Mouse (Mus musculus): ENCODE data around the gene Defb26. TPM values are rescaled to one million over a fixed set of nuclear protein-coding genes. Genes with fewer than 3 reads are reported as not detected.

The Defb26 gene
- not detected in 2 replicates for polyA plus RNA-seq (2012; rRNA removed)

GRCm38 (mm10) chr2:152511592-152511991, at the start of gene Defb26:
Defb26 (minus strand) TSS chr2:152511692.

GRCm38 (mm10) chr2:152539944-152540710, 28.6 kb upstream of the Defb26 start, which contains the start of gene Defb29:
Defb29 (minus strand) TSS chr2:152540098.

GRCm38 (mm10) chr2:152517981-152518380, 6.5 kb upstream of the Defb26 start, which contains the start of gene Defb28:
Defb28 (plus strand) TSS chr2:152518255.

GRCm38 (mm10) chr2:152490038-152490437, 21.5 kb downstream of the Defb26 start, which contains the start of gene Defb22:
Defb22 (minus strand) TSS chr2:152490138.

GRCm38 (mm10) chr2:152476763-152477162, 34.7 kb downstream of the Defb26 start, which contains the start of gene Defb20:
Defb20 (plus strand) TSS chr2:152477063.

GRCm38 (mm10) chr2:152464570-152465150, 46.8 kb downstream of the Defb26 start, which contains the start of gene Defb23:
Defb23 (minus strand) TSS chr2:152464620.

Other genes starting within 250 kb of the Defb26 start
- 27.5 and 39.2 TPM in 2 replicates for gene Tbc1d20, start 217.9 kb downstream of the Defb26 start, polyA plus RNA-seq (2012; rRNA removed)
- 145 and 183 TPM in 2 replicates for gene Rbck1, start 179.0 kb downstream of the Defb26 start, polyA plus RNA-seq (2012; rRNA removed)
- 1.2 and 1.3 TPM in 2 replicates for gene Trib3, start 167.7 kb downstream of the Defb26 start, polyA plus RNA-seq (2012; rRNA removed)
- 4.1 and 6.5 TPM in 2 replicates for gene Nrsn2, start 135.1 kb downstream of the Defb26 start, polyA plus RNA-seq (2012; rRNA removed)
- 51.5 and 69.9 TPM in 2 replicates for gene Sox12, start 113.6 kb downstream of the Defb26 start, polyA plus RNA-seq (2012; rRNA removed)
- 42.1 and 60.6 TPM in 2 replicates for gene Zcchc3, start 96.7 kb downstream of the Defb26 start, polyA plus RNA-seq (2012; rRNA removed)
- 1.0 and 1.4 TPM in 2 replicates for gene 6820408C15Rik, start 96.1 kb downstream of the Defb26 start, polyA plus RNA-seq (2012; rRNA removed)
- gene Defb23, start 47.1 kb downstream of the Defb26 start, polyA plus RNA-seq (2012; rRNA removed): not detected in 2 replicates
- gene Defb20, start 34.6 kb downstream of the Defb26 start, polyA plus RNA-seq (2012; rRNA removed): not detected in 2 replicates
- not detected in 2 replicates for gene Defb22, start 21.6 kb downstream of the Defb26 start, polyA plus RNA-seq (2012; rRNA removed)
- gene Defb28, start 6.6 kb upstream of the Defb26 start, polyA plus RNA-seq (2012; rRNA removed): not detected in 2 replicates
- gene Defb29, start 28.4 kb upstream of the Defb26 start, polyA plus RNA-seq (2012; rRNA removed): not detected in 2 replicates
- not detected in 2 replicates for gene Gm17416, start 57.6 kb upstream of the Defb26 start, polyA plus RNA-seq (2012; rRNA removed)
- gene Defb21, start 61.1 kb upstream of the Defb26 start, polyA plus RNA-seq (2012; rRNA removed): not detected in 2 replicates
- not detected in 2 replicates for gene Defb19, start 68.6 kb upstream of the Defb26 start, polyA plus RNA-seq (2012; rRNA removed)
- not detected in 2 replicates for gene Defb45, start 87.7 kb upstream of the Defb26 start, polyA plus RNA-seq (2012; rRNA removed)
- gene Defb36, start 92.6 kb upstream of the Defb26 start, polyA plus RNA-seq (2012; rRNA removed): not detected in 2 replicates
- gene Defb25, start 111.4 kb upstream of the Defb26 start, polyA plus RNA-seq (2012; rRNA removed): 0.56 TPM in 1 of 2 replicates, not detected in the other
- gene Rem1, start 115.3 kb upstream of the Defb26 start, polyA plus RNA-seq (2012; rRNA removed): 0.23 and 1.1 TPM in 2 replicates
- gene H13, start 157.8 kb upstream of the Defb26 start, polyA plus RNA-seq (2012; rRNA removed): 99.6 and 122 TPM in 2 replicates
- 20.2 and 36.9 TPM in 2 replicates for gene Mcts2, start 175.3 kb upstream of the Defb26 start, polyA plus RNA-seq (2012; rRNA removed)
- 218 and 227 TPM in 2 replicates for gene Id1, start 224.6 kb upstream of the Defb26 start, polyA plus RNA-seq (2012; rRNA removed)
- 5.5 and 5.7 TPM in 2 replicates for gene Cox4i2, start 242.5 kb upstream of the Defb26 start, polyA plus RNA-seq (2012; rRNA removed)

All from central nervous system, embryonic 11.5 days (tissue).